In the genomic region with DNA sequence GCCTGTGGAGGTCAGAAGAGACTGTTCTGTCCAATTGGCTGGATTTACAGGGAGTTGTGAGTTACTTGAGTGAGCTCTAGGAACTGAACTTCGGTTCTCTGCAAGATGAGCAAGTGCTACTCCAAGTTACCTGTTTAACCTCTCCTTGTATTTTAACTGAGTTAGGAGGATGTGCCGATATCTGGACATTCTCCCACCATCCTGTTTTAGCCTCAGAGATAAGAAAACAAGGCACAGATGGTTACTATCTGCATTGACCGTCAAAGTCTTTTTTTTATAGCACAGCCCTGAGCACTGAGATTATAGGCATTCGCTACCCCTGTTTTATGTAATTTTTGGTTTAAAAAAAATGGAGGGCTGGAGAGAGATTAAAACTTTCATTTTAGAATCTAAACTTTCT, we compare ENCODE assay signal across 25 mouse cellular contexts. TPM values are rescaled to one million over a fixed set of nuclear protein-coding genes. Genes with fewer than 3 reads are reported as not detected.
A peak's percentile ranks its signal among the peaks of the same experiment; 100 is the strongest.
DNase-seq lines count a peak whose midpoint lies in the region; ATAC-seq and TF ChIP-seq lines count a peak whose summit lies in the region.
"Had no signal": no experiment of that assay in that cellular context is flagged by ENCODE, and none has a peak within 500 bp of the region (broad histone marks: within the 10 kb centered on the region; RNA-seq: fewer than 3 reads in every experiment).

No protein-coding gene starts in this region.

- no peak for DNase-seq in gastrocnemius, adult 2 months
- DNase-seq in gastrocnemius, postnatal 25 days = no peak
- DNase-seq in liver, adult 2 months (ENCODE audit: extremely low read depth, low read depth, low spot score) = no peak
- no peak for DNase-seq in liver
- DNase-seq in kidney, adult 8-10 months = no peak
- no peak for DNase-seq in embryo, embryonic 9.5 days (ENCODE audit: extremely low spot score)
- DNase-seq: adrenal gland, postnatal 25 days; cerebellum, adult 2 months; cerebellum, postnatal 25 days; kidney, postnatal 36 days; layer of hippocampus, postnatal 36 days; lung, postnatal 4 days; right cerebral cortex, adult 18-20 months; right cerebral cortex, postnatal 4 days; thymus, postnatal 25 days had no signal

- no peak for TF ChIP-seq POLR2A in liver, adult 2 months (IDR thresholded peaks at IDR 0.05; ENCODE audit: extremely low read depth, insufficient read depth, low read length)

- intact Hi-C loops in gastrocnemius, adult 2 months (cut with DNase I) = no loop called here

- TF ChIP-seq CTCF in gastrocnemius, adult 2 months (IDR thresholded peaks at IDR 0.05) = no peak
- no peak for TF ChIP-seq CTCF in liver, adult 2 months (IDR thresholded peaks at IDR 0.05; ENCODE audit: low read depth, low read length)

- H3K4me2 ChIP-seq in liver, embryonic 16.5 days (ENCODE audit: low read depth, low read length) = no peak overlapping the region; the same call in 1 of the 2 replicates
- H3K4me2 ChIP-seq: embryonic facial prominence, embryonic 13.5 days; forebrain, embryonic 13.5 days; heart, embryonic 12.5 days; neural tube, embryonic 15.5 days had no signal

- H3K27ac ChIP-seq in gastrocnemius, adult 2 months = 0 out of 2 replicates have a peak overlapping the region, but pooled peaks have one; percentile 10
- H3K27ac ChIP-seq in liver, adult 2 months (replicated peaks; ENCODE audit: insufficient read depth, low read depth, low read length) = 0 out of 2 replicates have a peak overlapping the region, but pooled peaks have one; percentile 27
- no peak overlapping the region for H3K27ac ChIP-seq in liver, embryonic 16.5 days (ENCODE audit: low read length)
- H3K27ac ChIP-seq: embryonic facial prominence, embryonic 13.5 days; forebrain, embryonic 13.5 days; hindbrain, embryonic 10.5 days; hindbrain, postnatal 0 days; midbrain, embryonic 10.5 days; neural tube, embryonic 15.5 days had no signal

- ATAC-seq in liver, embryonic 16.5 days (ENCODE audit: low read depth) = peak; percentile 59
- ATAC-seq: forebrain, embryonic 13.5 days; hindbrain, postnatal 0 days; intestine, embryonic 16.5 days had no signal

- H3K4me1 ChIP-seq in liver, adult 2 months (ENCODE audit: control insufficient read depth, insufficient read depth, low read length) = peaks cover 29% of the 10 kb centered on the region
- peaks cover 11% of the 10 kb centered on the region for H3K4me1 ChIP-seq in liver, embryonic 16.5 days (ENCODE audit: control insufficient read depth, low read depth, low read length)
- H3K4me1 ChIP-seq: hindbrain, embryonic 10.5 days; midbrain, embryonic 10.5 days had no signal

- H3K9me3 ChIP-seq in liver, embryonic 16.5 days (replicated peaks; ENCODE audit: control insufficient read depth, low read length) = no peaks in the 10 kb centered on the region
- H3K9me3 ChIP-seq: embryonic facial prominence, embryonic 13.5 days; forebrain, embryonic 13.5 days; heart, embryonic 12.5 days; hindbrain, embryonic 10.5 days; midbrain, embryonic 10.5 days; neural tube, embryonic 15.5 days had no signal

- no peaks in the 10 kb centered on the region; the same call in 1 of the 2 replicates for H3K36me3 ChIP-seq in liver, adult 2 months (ENCODE audit: control insufficient read depth, insufficient read depth, low read length)
- no peaks in the 10 kb centered on the region; the same call in 1 of the 2 replicates for H3K36me3 ChIP-seq in liver, embryonic 16.5 days (ENCODE audit: control insufficient read depth, insufficient read depth)
- H3K36me3 ChIP-seq: neural tube, embryonic 15.5 days had no signal

- no peak overlapping the region for H3K9ac ChIP-seq in liver, adult 2 months (ENCODE audit: low read depth, low read length)
- no peak overlapping the region for H3K9ac ChIP-seq in liver, embryonic 16.5 days (ENCODE audit: low read depth, low read length)
- H3K9ac ChIP-seq: embryonic facial prominence, embryonic 13.5 days; forebrain, embryonic 13.5 days; heart, embryonic 12.5 days; neural tube, embryonic 15.5 days had no signal

- peaks cover 22% of the 10 kb centered on the region; the same call in 1 of the 2 replicates for H3K79me2 ChIP-seq in liver, adult 2 months (ENCODE audit: control insufficient read depth, insufficient read depth, low read length)

- H3K4me3 ChIP-seq in gastrocnemius, adult 2 months = no peak overlapping the region
- H3K4me3 ChIP-seq in liver, adult 2 months (ENCODE audit: insufficient read depth, low read depth, low read length) = no peak overlapping the region
- H3K4me3 ChIP-seq in liver, embryonic 16.5 days (ENCODE audit: low read depth, low read length) = no peak overlapping the region
- H3K4me3 ChIP-seq: embryonic facial prominence, embryonic 13.5 days; erythroblast, embryonic 14.5 days; forebrain, embryonic 13.5 days; heart, embryonic 12.5 days; hindbrain, embryonic 10.5 days; midbrain, embryonic 10.5 days; neural tube, embryonic 15.5 days had no signal

- no peaks in the 10 kb centered on the region for H3K27me3 ChIP-seq in liver, adult 2 months (ENCODE audit: control insufficient read depth, insufficient read depth, low read length)
- no peaks in the 10 kb centered on the region for H3K27me3 ChIP-seq in liver, embryonic 16.5 days (ENCODE audit: control insufficient read depth, insufficient read depth, low read depth, low read length)
- H3K27me3 ChIP-seq: embryonic facial prominence, embryonic 13.5 days; forebrain, embryonic 13.5 days; heart, embryonic 12.5 days; neural tube, embryonic 15.5 days had no signal

- 67% methylated on average over 4 of the region's 4 CpGs for WGBS in liver, adult 2 months
- WGBS in liver, embryonic 16.5 days (ENCODE audit: insufficient replicate concordance) = 25% methylated on average over 4 of the region's 4 CpGs

RNA-seq across cellular contexts. Expression of a gene that starts 10.2 kb away (rescaled TPM):
- total RNA-seq in gastrocnemius, adult 2 months (2021) = 10 to 100 TPM; 26.4 to 28.4 TPM
- total RNA-seq in gastrocnemius, postnatal 25 days (2021) = 10 to 100 TPM; 20.5 to 24.2 TPM
- total RNA-seq in liver, adult 2 months (2014; rRNA removed) = 19.1 and 23.2 TPM in 2 replicates
- polyA plus RNA-seq in liver, adult 2 months (2012; rRNA removed) = 5.5 and 8.1 TPM in 2 replicates
- 32.5 and 35.2 TPM in 2 replicates for polyA plus RNA-seq in liver, embryonic 16.5 days (2015; fragmentation: Nextera tagmentation; extraction: Ambion mirVana)
